Mouse (Mus musculus) midbrain, embryonic 12.5 days (tissue): Measurements from ENCODE around the gene Kctd20. TPM values are rescaled to one million over a fixed set of nuclear protein-coding genes. Genes with fewer than 3 reads are reported as not detected.

Source experiments
- ATAC-seq: fragments of 200-750 bp; cut with Nextera tagmentation; 2 replicates; pipeline ENCODE4 v1.8.0; 2017; ENCODE audit warnings: low read depth, moderate TSS enrichment, moderate library complexity; ENCODE audit not compliant: low FRiP score
- H3K27ac ChIP-seq: fragments of 300-500 bp; sonication (generic); replicated peaks from 2 replicates; pipeline ENCODE4 v1.5.1; 2016; ENCODE audit warnings: mild to moderate bottlenecking
- H3K27me3 ChIP-seq: fragments of 300-500 bp; sonication (generic); 2 replicates; pipeline ENCODE4 v1.6.1; 2016; ENCODE audit warnings: mild to moderate bottlenecking
- H3K36me3 ChIP-seq: fragments of 300-500 bp; sonication (generic); 2 replicates; pipeline ENCODE4 v1.6.1; 2016
- H3K4me1 ChIP-seq: fragments of 300-500 bp; sonication (generic); 2 replicates; pipeline ENCODE4 v1.6.1; 2016
- H3K4me2 ChIP-seq: fragments of 300-500 bp; sonication (generic); replicated peaks from 2 replicates; pipeline ENCODE4 v1.6.1; 2016; ENCODE audit warnings: mild to moderate bottlenecking, moderate library complexity
- H3K4me3 ChIP-seq: fragments of 300-500 bp; sonication (generic); 2 replicates; pipeline ENCODE4 v1.5.1; 2016; ENCODE audit warnings: mild to moderate bottlenecking
- H3K9ac ChIP-seq: fragments of 300-500 bp; sonication (generic); replicated peaks from 2 replicates; pipeline ENCODE4 v1.6.1; 2016; ENCODE audit warnings: mild to moderate bottlenecking, moderate library complexity
- H3K9me3 ChIP-seq: fragments of 300-500 bp; sonication (generic); 2 replicates; pipeline ENCODE4 v1.6.1; 2016; ENCODE audit warnings: mild to moderate bottlenecking
- WGBS: fragments of 180-500 bp; shearing (Covaris S2); methylation state at CpG from one replicate; pipeline ENCODE4 v1.1.7; 2016; 5-methylcytosine and 5-hydroxymethylcytosine counted together
- polyA plus RNA-seq: library from polyadenylated mRNA; unstranded; fragments of >200 nt; fragmentation: Nextera tagmentation; extraction: Ambion mirVana; gene quantifications from 2 replicates; pipeline ENCODE4 v1.2.1, GENCODE M21; 2016

The Kctd20 gene
- polyA plus RNA-seq, 1 experiment from 2014 or later, result 115 TPM

DNA sequence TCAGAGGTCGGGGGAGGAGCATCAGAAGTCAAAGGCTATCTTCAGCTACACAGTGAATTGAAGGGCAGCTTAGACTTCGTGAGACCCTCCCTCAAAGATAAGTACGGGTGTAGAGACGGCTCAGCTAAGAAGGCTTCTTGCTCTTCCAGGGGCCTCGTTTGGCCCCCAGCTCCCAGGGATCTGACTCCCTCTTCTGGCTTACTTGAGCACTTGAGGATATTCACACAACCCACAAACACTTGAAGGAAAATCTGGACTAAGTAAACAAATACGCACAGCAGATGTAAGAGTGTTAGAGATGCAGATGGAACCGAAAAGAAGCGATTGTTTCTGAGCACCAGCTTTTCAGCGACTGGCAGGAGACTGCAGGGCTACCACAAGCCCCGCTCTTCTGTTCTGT is 8.8 kb downstream of the Kctd20 start:
- no peak overlapping the region for H3K27ac ChIP-seq

DNA sequence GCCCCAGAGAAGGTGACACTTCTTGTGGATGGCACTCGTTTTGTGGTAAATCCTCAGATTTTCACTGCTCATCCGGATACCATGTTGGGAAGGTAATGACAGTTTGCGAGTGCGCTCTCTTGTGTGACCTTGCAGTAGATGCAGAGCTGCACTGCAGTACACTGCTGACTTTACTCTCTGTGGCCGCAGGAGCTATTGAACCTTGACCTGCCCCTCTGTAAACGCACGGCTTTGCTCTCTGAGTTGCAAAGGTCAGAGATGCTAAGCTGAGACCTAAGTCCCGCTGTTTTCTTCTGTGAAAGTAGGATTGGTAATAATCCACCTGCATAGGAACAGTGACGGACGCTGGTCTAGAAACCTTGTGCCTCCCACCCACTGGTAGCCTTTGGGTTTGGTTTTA is 9.8 kb downstream of the Kctd20 start:
- H3K27me3 ChIP-seq, result no peaks in the 10 kb centered on the region
- H3K4me1 ChIP-seq, result no peaks in the 10 kb centered on the region
- no peak overlapping the region for H3K9ac ChIP-seq
- no peak overlapping the region for H3K27ac ChIP-seq
- H3K36me3 ChIP-seq, result peaks cover 64% of the 10 kb centered on the region
- WGBS, result 81% methylated on average over 10 of the region's 10 CpGs
- no peaks in the 10 kb centered on the region for H3K9me3 ChIP-seq
- no peak for ATAC-seq
- no peak overlapping the region for H3K4me3 ChIP-seq
- H3K4me2 ChIP-seq, result no peak overlapping the region

More for the DNA sequence above, 8.8 kb downstream of the Kctd20 start:
- H3K4me3 ChIP-seq, result no peak overlapping the region
- no peak overlapping the region for H3K9ac ChIP-seq
- no peaks in the 10 kb centered on the region for H3K27me3 ChIP-seq
- no peaks in the 10 kb centered on the region for H3K9me3 ChIP-seq
- 69% methylated on average over 10 of the region's 10 CpGs for WGBS
- H3K36me3 ChIP-seq, result peaks cover 59% of the 10 kb centered on the region
- no peak overlapping the region for H3K4me2 ChIP-seq
- ATAC-seq, result no peak
- H3K4me1 ChIP-seq, result no peaks in the 10 kb centered on the region

DNA sequence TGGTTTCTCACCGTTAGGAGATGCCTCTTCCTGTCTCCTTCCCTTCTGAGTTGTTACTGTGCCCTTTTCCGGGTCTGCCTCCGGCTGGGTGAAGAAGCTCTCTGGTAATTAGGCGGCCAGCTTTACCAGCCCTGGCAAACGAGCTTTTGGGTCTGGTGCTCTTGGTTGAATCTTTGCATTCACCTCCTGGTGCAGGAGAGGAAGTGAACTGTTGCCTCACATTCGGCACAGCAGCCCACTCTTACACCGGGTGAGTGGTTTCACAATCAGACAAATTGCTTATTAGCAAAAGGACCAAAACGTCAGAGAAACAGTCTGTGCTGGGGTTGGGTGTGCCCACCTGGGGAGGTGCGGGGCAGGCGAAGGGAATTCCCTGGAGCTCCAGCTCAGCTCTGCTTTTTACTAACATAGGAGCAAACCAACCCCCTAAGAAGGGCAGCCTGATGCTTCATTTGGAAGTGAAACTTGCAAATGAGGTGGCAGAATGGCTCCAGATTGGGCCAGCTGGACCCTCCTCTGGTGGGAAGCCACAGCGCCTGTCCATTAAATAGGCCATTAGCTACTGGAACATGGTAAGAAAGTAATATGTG is 15.4 kb downstream of the Kctd20 start:
- H3K36me3 ChIP-seq, result peaks cover 98% of the 10 kb centered on the region
- WGBS, result 88% methylated on average over 11 of the region's 11 CpGs

DNA sequence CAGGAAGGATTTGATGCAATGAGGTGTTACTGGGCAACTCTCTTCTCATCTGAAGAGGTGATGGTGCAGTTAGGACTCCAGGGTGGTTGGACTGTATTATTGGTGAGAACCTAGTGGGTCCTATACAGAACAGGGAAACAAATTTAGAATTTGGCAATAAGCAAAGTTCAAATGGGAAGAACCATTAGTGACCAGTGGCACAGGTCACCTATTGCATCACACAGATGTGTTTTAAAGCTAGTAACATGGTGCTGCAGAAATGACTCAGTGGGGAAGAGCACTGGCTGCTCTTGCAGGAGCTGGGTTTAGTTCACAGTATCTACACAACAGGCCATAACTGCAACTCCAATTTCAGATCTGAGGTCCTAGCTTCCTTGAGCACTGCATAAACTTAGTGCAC is 18.4 kb downstream of the Kctd20 start:
- Histone ChIP-seq H3K4me1 (no peaks in the 10 kb centered on the region), H3K4me3 (no peak overlapping the region), H3K4me2 (no peak overlapping the region), H3K27me3 (no peaks in the 10 kb centered on the region), H3K27ac (no peak overlapping the region), H3K9ac (no peak overlapping the region), H3K9me3 (no peaks in the 10 kb centered on the region), H3K36me3 (peaks cover 98% of the 10 kb centered on the region)
- no peak for ATAC-seq

More for the DNA sequence above, 15.4 kb downstream of the Kctd20 start:
- no peaks in the 10 kb centered on the region for H3K27me3 ChIP-seq
- no peak overlapping the region for H3K27ac ChIP-seq
- no peaks in the 10 kb centered on the region for H3K4me1 ChIP-seq
- no peaks in the 10 kb centered on the region for H3K9me3 ChIP-seq
- no peak for ATAC-seq
- no peak overlapping the region for H3K4me2 ChIP-seq
- H3K4me3 ChIP-seq, result no peak overlapping the region
- H3K9ac ChIP-seq, result no peak overlapping the region

DNA sequence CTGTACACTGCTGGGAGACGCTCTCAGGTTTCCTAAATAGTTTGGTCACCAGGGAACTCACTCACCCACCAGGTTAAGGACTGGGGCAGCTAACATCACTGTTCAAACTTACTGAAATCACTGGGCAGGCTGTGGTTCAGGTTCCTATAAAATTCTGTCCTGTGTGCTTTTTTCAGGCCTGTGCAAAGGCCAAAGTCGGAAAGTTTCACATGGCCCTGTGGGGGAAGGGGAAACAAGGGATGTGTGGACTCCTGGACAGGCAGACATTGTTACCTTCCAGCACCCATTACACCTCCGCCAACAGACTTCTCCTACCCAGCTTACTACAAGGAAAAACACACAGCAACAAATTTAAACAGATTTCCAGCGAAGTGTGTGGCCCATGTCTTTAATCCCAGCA is 27.3 kb downstream of the Kctd20 start:
- H3K4me1 ChIP-seq, result no peaks in the 10 kb centered on the region
- no peak overlapping the region for H3K4me3 ChIP-seq
- H3K9ac ChIP-seq, result no peak overlapping the region
- no peaks in the 10 kb centered on the region for H3K9me3 ChIP-seq
- ATAC-seq, result no peak
- WGBS, result 95% methylated on average over 4 of the region's 4 CpGs
- H3K36me3 ChIP-seq, result peaks cover 86% of the 10 kb centered on the region
- no peak overlapping the region for H3K27ac ChIP-seq
- H3K27me3 ChIP-seq, result no peaks in the 10 kb centered on the region
- H3K4me2 ChIP-seq, result no peak overlapping the region

DNA sequence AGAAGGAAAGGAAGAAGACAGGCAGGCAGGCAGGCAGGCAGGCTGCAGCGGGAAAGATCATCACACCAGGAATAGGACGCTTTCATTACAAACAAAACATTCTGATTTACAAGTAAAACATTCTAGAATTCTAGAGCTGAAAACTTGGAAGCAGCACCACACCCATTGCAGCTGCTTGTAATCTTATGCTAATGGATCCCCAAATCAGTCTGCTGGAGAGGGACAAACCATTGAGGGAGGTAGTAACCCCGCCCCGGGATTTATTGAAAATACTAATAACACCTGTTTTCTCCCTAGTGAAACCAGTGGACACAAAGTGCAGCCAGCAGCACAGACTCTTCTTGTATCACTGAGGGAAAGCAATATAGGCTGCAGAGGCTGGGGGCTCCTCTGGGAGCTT is 29.3 kb downstream of the Kctd20 start:
- H3K9ac ChIP-seq, result no peak overlapping the region
- WGBS, result 87% methylated on average over 4 of the region's 4 CpGs
- H3K4me1 ChIP-seq, result no peaks in the 10 kb centered on the region
- H3K4me3 ChIP-seq, result no peak overlapping the region
- ATAC-seq, result no peak
- H3K27me3 ChIP-seq, result no peaks in the 10 kb centered on the region
- H3K27ac ChIP-seq, result no peak overlapping the region; the same call in 1 of the 2 replicates
- peaks cover 78% of the 10 kb centered on the region for H3K36me3 ChIP-seq
- no peaks in the 10 kb centered on the region for H3K9me3 ChIP-seq
- no peak overlapping the region for H3K4me2 ChIP-seq

DNA sequence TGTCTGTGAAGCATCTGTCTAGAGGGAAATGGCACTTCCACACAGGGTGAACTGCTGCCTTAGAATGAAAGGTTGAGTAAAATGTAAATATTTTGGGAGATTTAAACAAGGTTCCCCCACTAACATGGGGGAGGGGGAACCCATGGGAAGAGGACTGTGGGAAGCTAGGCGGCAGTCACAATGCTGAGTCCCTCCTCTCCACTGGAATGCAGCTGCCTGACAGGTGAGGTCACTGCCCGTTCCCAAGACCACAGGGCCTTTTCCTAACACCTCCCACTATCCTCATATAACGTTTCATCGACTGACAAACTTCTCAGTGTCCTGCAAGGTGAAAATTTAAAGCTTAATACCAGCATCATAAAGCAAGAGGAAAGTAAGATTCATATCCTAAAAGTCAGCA is 30.8 kb downstream of the Kctd20 start:
- Histone ChIP-seq H3K9me3 (no peaks in the 10 kb centered on the region), H3K9ac (no peak overlapping the region), H3K27ac (no peak overlapping the region), H3K36me3 (peaks cover 79% of the 10 kb centered on the region), H3K4me1 (no peaks in the 10 kb centered on the region), H3K4me2 (no peak overlapping the region), H3K4me3 (no peak overlapping the region), H3K27me3 (no peaks in the 10 kb centered on the region)
- no peak for ATAC-seq
- WGBS, result 63% methylated on average over 4 of the region's 4 CpGs

DNA sequence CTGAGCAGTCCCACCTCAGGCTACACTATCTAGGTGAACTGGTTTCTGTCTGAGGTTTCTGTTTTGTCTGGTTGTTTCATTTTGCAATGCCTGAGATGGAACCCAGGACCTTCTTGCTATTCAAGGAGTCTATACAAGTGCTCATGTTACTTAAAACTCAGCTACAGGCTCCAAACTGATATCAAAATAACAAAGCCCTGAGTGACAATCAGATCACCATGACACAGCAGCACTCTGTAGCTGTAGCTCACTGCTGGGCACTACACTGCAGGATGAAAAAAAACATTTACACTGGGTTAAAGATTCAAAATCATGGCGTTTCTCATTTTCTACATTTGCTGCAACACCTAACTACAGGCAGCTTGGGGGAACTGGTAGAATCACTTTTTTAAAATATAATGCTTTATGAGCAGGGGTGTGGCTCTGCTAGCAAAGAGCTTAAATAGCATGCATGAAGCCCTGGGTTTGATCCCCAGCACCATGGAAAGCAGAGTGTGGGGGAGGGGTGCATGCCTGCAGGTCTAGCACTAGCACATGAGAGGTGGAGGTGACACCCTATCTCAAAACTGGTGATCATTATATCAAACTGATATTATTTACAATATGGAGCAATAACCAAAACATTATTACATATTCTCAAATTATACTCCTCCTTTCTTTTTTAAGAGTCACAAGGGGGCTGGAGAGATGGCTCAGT is 33.1 kb downstream of the Kctd20 start:
- Histone ChIP-seq H3K9ac (no peak overlapping the region), H3K36me3 (peaks cover 82% of the 10 kb centered on the region), H3K4me2 (no peak overlapping the region), H3K4me1 (no peaks in the 10 kb centered on the region), H3K9me3 (no peaks in the 10 kb centered on the region), H3K27me3 (no peaks in the 10 kb centered on the region), H3K27ac (no peak overlapping the region), H3K4me3 (no peak overlapping the region)
- ATAC-seq, result no peak
- WGBS, result 91% methylated on average over 1 of the region's 1 CpGs

DNA sequence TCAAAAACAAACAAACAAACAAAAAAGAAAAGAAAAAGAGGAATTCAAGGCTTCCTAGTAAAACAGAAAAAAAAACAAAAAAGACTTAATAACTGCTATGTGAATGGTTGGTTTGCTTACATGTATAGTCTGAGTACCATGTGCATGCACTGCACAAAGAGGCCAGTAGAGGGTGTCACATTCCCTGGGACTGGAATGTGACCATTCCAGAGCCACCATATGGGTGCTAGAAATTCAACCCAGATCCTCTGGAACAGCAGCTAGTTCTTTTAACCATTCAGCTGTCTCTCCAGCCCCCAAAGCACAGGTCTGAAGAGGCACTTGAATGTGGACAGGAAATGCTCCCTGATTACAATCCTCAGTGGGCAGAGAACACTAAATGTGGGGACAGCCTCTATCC is 35.1 kb downstream of the Kctd20 start:
- H3K4me2 ChIP-seq, result no peak overlapping the region
- no peak for ATAC-seq
- H3K4me1 ChIP-seq, result no peaks in the 10 kb centered on the region
- no peaks in the 10 kb centered on the region for H3K9me3 ChIP-seq
- H3K9ac ChIP-seq, result no peak overlapping the region
- no peaks in the 10 kb centered on the region for H3K27me3 ChIP-seq
- no peak overlapping the region for H3K4me3 ChIP-seq
- peaks cover 88% of the 10 kb centered on the region for H3K36me3 ChIP-seq
- H3K27ac ChIP-seq, result no peak overlapping the region

DNA sequence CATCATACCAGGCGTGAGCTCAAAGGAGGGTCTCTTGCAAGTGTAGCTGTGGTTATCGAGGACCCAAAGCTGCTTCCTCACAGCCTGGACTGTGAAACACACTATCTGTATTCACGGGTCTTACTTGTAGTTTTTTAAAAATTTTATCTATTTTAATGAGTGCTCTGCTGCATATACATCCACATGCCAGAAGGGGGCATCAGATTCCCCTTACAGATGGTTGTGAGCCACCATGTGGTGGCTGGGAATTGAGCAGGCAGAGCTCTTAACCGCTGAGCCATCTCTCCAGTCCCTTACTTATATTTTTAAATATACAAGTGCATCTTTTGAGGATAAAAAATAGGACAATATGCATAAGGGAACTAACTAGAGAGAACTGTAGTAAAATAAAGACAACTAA is 36.0 kb downstream of the Kctd20 start:
- H3K4me1 ChIP-seq, result no peaks in the 10 kb centered on the region
- H3K4me3 ChIP-seq, result no peak overlapping the region
- H3K9me3 ChIP-seq, result no peaks in the 10 kb centered on the region
- no peak overlapping the region for H3K4me2 ChIP-seq
- WGBS, result 73% methylated on average over 4 of the region's 4 CpGs
- ATAC-seq, result no peak
- peaks cover 83% of the 10 kb centered on the region for H3K36me3 ChIP-seq
- H3K27me3 ChIP-seq, result no peaks in the 10 kb centered on the region
- H3K9ac ChIP-seq, result no peak overlapping the region
- no peak overlapping the region for H3K27ac ChIP-seq

DNA sequence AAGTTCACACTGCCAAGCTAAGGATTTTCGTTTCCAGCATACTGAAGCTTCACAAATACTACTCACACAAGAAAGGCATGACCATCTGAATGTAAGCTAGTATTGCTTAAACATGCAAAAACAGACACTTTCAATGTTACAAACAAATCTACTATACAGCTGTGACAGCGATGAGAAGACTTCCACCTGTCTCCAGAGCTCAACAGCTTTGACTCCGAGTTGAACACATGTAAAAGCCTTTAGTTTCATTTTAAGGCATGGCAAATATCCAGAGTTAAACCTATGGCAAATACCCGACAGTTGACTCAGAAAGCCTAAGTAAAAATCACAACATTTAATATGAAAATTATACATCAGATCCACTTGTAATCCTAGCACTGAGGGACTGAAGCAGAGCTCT is 36.5 kb downstream of the Kctd20 start:
- no peak overlapping the region for H3K27ac ChIP-seq
- H3K4me3 ChIP-seq, result no peak overlapping the region
- no peaks in the 10 kb centered on the region for H3K27me3 ChIP-seq
- H3K4me2 ChIP-seq, result no peak overlapping the region
- H3K36me3 ChIP-seq, result peaks cover 77% of the 10 kb centered on the region
- no peak overlapping the region for H3K9ac ChIP-seq
- no peaks in the 10 kb centered on the region for H3K4me1 ChIP-seq
- no peak for ATAC-seq
- WGBS, result 91% methylated on average over 4 of the region's 4 CpGs
- no peaks in the 10 kb centered on the region for H3K9me3 ChIP-seq

DNA sequence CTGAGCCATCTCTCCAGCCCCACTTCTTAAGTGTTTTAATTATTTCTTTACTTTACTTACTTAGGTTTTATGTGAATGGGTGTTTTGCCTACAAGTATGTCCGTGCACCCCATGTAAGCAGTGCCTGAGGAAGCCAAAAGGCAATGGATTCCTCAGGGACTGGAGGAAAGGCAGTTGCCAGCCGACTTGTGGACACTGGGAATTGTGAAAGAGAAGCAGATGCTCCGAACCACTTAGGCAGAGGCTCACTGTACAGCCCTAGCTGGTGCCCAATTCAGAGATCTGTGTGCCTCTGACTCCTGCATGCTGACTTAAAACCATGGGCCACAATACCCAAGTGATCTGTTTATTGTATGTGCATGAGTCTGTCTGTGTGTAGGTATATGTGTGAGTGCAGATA is 37.2 kb downstream of the Kctd20 start:
- H3K4me3 ChIP-seq, result no peak overlapping the region
- no peak for ATAC-seq
- H3K9me3 ChIP-seq, result no peaks in the 10 kb centered on the region
- no peaks in the 10 kb centered on the region for H3K4me1 ChIP-seq
- H3K27ac ChIP-seq, result no peak overlapping the region
- H3K27me3 ChIP-seq, result no peaks in the 10 kb centered on the region
- peaks cover 72% of the 10 kb centered on the region for H3K36me3 ChIP-seq
- no peak overlapping the region for H3K9ac ChIP-seq
- no peak overlapping the region for H3K4me2 ChIP-seq
- 75% methylated on average over 3 of the region's 3 CpGs for WGBS

DNA sequence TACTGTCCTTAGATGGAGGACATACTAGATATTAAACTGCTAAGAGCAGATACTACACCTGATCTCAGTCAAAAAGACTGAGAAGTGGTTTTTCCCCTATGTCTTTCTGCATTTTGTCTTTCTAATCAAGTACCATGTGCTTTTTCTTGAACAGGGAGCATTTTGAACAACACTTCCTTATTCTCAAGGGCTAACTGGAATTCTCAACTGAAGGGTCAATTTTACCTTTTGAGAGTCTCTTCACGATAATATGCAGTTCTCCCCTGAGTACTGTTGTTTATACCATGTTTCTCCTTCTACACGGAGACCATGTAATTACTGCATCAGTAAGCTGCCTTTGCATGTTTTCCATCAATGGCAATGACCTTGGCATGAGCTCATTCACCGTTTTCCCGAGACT is 38.3 kb downstream of the Kctd20 start:
- Histone ChIP-seq H3K9ac (no peak overlapping the region), H3K4me2 (no peak overlapping the region), H3K36me3 (peaks cover 72% of the 10 kb centered on the region), H3K4me3 (no peak overlapping the region), H3K9me3 (no peaks in the 10 kb centered on the region), H3K27ac (no peak overlapping the region), H3K4me1 (no peaks in the 10 kb centered on the region), H3K27me3 (no peaks in the 10 kb centered on the region)
- no peak for ATAC-seq
- 90% methylated on average over 4 of the region's 4 CpGs for WGBS
